Mouse (Mus musculus) ovary, postnatal 10 days (tissue): ENCODE results near the gene 1700001K19Rik.
"Not testable (repeated sequence)": the region's sequence is repeated elsewhere in the genome, so short reads cannot be mapped to it uniquely, and the experiment has no call there.

Source experiments
- DNase-seq: peaks from one replicate; pipeline ENCODE4 v3.0.0; 2022; ENCODE audit warnings: low spot score

1700001K19Rik gene

GRCm38 (mm10) chr12:110696173-110696974 is 14.0 kb upstream of the 1700001K19Rik start:
- DNase-seq, result peak; percentile 99

GRCm38 (mm10) chr12:110695676-110696171 is 13.3 kb upstream of the 1700001K19Rik start:
- peak; percentile 33 for DNase-seq

- DNase-seq, result not testable (repeated sequence)
These were observed 11.0 kb upstream of the 1700001K19Rik start for GRCm38 (mm10) chr12:110693378-110693777.

GRCm38 (mm10) chr12:110689919-110690643 is 7.7 kb upstream of the 1700001K19Rik start:
- DNase-seq, result no peak

- not testable (repeated sequence) for DNase-seq
These were observed 6.5 kb upstream of the 1700001K19Rik start for GRCm38 (mm10) chr12:110688921-110689320.

GRCm38 (mm10) chr12:110687894-110688734 is 5.7 kb upstream of the 1700001K19Rik start:
- DNase-seq, result peak; percentile 22

GRCm38 (mm10) chr12:110683580-110683979 is 1.2 kb upstream of the 1700001K19Rik start:
- no peak for DNase-seq

- DNase-seq, result no peak
These were observed 541 bp downstream of the 1700001K19Rik start for GRCm38 (mm10) chr12:110681878-110682277.

GRCm38 (mm10) chr12:110681191-110681590 is 1.2 kb downstream of the 1700001K19Rik start:
- no peak for DNase-seq

- no peak for DNase-seq
These were observed 8.2 kb downstream of the 1700001K19Rik start for GRCm38 (mm10) chr12:110674243-110674642.

- DNase-seq, result no peak
These were observed 14.8 kb downstream of the 1700001K19Rik start for GRCm38 (mm10) chr12:110667466-110668077.

- no peak for DNase-seq
These were observed 20.7 kb downstream of the 1700001K19Rik start for GRCm38 (mm10) chr12:110661746-110662145.

- DNase-seq, result no peak
These were observed 31.0 kb downstream of the 1700001K19Rik start for GRCm38 (mm10) chr12:110651464-110651863.

- no peak for DNase-seq
These were observed 32.2 kb downstream of the 1700001K19Rik start for GRCm38 (mm10) chr12:110650241-110650641.

- DNase-seq, result no peak
These were observed 44.8 kb downstream of the 1700001K19Rik start for GRCm38 (mm10) chr12:110637507-110638114.

- no peak for DNase-seq
These were observed 46.1 kb downstream of the 1700001K19Rik start for GRCm38 (mm10) chr12:110636293-110636692.

- DNase-seq, result no peak
These were observed 52.4 kb downstream of the 1700001K19Rik start for GRCm38 (mm10) chr12:110630056-110630455.
